Mouse (Mus musculus): ENCODE measurements around the gene Erc2. TPM values are rescaled to one million over a fixed set of nuclear protein-coding genes. Genes with fewer than 3 reads are reported as not detected.

The Erc2 gene
- total RNA-seq, 4 experiments from 2014 or later = 196 to 222 (median 210) TPM

DNA sequence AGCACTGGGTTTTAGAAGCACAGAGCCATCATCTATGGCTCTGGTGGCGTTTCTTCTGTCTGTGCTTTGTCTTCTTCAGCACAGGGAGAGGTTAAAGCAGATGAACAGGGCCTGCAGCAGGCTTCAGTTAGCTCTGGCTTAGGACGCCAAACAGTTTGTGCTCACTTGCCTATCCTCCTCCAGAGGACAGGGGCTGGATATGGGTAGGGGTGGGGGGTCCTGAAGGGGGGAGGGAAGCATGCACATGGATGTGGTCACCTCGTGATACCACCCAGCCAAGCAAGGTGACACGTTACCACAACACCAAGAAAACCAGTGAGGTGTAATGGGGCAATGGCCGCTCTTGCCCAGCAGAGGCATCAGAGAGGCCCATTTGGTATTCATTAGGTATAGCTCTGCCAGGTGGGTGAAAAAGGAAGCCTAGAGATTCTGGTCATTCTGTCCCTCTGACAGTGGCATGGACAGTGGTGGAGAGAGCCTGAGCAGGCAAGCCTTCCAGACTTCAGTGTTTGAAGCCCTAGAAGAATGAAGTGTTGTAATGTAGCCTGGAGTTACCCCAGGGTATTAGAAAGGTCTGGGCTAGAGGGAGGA, 543.5 kb downstream of the Erc2 start:
- DNase-seq (ENCODE audit: low spot score in 2 of 2) = no peak

- DNase-seq (ENCODE audit: low spot score in 2 of 2) = no peak
Observed at GRCm38 (mm10) chr14:28170711-28171110, 548.5 kb downstream of the Erc2 start.

- no peak for DNase-seq (ENCODE audit: low spot score in 2 of 2)
Observed at GRCm38 (mm10) chr14:28171364-28171763, 549.1 kb downstream of the Erc2 start.

DNA sequence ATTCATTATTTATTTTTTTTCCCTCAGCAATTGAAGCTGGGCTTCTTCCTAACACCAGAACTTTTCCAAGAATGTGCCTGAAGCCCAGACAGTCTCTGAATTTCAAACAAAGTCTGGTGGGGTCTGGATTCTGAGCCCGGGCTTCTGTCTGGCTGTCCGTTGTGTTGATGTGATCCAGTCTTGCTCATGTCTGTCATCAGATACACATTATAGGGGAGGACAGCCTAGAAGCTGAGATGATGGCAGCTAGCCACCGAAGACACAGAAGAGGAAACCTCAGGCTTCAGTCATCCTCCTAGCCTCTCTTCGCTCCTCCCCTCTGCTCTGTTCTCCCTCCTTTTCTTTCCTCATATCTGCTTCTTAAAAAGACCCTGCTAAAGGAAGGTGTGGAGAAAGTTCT, 551.5 kb downstream of the Erc2 start:
- no peak for DNase-seq (ENCODE audit: low spot score in 2 of 2)

- DNase-seq (ENCODE audit: low spot score in 2 of 2) = no peak
Observed at GRCm38 (mm10) chr14:28181070-28181825, 559.0 kb downstream of the Erc2 start.

DNA sequence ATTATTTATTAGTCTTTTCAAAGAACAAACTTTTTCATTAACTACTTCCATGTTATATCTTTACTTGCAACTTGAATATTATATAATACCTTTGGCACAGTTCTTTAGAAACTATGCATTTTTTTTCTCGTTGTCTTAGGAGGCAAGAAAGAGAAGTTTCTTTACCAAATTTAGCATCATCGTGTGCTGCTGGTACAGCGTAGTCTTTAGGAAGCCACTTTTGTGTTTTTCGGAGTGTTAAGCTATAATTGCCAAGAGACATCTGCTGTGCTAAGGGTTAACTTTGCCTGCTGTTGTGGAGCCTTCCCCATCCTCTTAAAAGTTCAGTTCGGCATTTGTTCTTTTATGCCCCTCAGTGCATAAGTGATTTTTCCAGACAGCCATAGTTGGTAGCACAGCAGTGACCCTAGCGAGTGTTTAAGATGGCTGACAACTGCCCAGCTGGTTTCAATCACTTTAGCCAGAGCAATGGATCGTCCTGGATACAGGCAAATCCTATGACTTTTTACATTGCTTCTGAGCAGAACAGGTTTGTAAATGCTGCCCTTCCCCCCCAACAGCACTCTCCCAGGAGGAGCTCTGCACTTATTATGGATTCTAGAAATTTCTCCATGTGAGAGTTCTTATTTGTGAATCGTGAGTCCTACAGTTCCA, 570.6 kb downstream of the Erc2 start:
- DNase-seq (ENCODE audit: low spot score in 2 of 2) = no peak

DNA sequence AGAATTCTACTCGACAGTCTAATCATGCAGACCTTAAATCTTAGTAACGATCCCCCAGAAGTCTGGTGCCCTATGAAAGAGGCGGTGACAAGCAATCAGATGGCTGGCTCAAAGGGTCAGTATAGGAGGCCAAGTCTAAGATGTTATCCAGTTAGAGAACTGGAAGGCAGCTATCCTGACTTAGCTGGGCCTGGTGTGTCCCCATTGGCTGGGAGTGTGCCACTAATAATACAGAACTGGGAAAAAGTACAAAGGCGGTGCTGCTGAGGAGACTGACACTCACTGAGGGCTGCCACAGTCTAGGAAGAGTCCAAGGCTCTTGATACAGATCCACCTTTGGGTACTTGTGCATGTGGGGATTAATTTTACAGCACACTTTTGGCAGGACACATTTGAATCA, 581.6 kb downstream of the Erc2 start:
- no peak for DNase-seq (ENCODE audit: low spot score in 2 of 2)

- DNase-seq (ENCODE audit: low spot score in 2 of 2) = no peak
Observed at GRCm38 (mm10) chr14:28206303-28206702, 584.1 kb downstream of the Erc2 start.

DNA sequence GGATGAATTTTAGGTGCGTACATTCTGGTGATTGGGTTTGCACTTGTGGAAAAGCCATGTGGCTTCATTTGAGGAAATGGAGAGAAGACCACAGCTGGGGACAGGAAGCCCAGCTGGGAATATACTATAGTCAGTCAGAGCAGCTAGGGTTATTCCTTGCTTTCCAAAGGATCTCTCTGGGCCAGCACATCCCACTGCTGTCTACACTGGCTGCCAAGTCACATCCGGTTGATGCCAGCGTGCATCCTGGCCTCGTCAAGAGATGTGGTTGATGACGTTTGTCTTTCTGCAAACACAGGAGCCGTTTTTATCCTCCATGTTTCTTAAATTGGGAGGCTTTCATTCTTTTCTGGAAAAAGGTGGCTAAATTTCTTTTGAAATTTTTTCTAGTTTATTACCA, 603.3 kb downstream of the Erc2 start:
- DNase-seq (ENCODE audit: low spot score in 2 of 2) = no peak

DNA sequence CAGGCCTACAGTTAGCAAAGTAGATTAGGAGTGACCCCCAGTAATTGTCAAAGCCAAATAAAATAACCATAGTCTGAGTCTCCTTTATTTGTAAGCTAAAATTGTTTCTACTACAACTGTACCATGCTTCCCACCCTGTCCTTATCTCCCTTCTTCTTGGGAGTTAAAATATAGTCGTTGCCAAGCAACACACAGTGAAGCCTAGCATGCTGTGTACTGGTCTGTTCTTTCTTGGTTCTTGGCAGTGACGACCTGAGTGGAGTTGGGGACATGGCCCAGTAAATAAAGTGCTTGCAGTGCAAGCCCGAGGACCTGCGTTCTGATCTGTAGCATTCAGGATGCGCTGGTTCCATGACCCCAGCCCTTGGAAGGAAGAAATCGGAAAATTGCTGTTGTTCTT, 608.3 kb downstream of the Erc2 start:
- DNase-seq (ENCODE audit: low spot score in 2 of 2) = no peak

DNA sequence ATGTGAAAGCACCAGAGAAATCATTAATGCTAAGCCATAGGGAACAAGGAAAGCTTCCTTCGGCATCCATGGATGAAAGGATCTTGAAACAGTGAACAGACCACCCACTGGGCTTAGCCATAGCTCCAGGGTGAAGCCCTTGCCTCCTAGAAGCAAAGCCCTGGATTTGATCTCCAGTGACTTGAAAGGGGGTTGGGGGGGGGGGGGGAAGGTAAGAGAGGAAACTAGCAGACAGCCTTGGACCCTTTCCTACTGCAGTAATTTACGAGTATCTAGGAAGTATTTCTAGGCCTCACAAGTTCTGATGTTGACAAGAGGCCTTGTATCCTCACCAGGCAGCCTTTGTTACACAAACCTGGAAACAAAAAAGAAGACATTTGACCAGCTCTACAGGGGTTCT, 609.0 kb downstream of the Erc2 start:
- no peak for DNase-seq (ENCODE audit: low spot score in 2 of 2)

- no peak for DNase-seq (ENCODE audit: low spot score in 2 of 2)
Observed at GRCm38 (mm10) chr14:28238336-28239048, 616.3 kb downstream of the Erc2 start.

DNA sequence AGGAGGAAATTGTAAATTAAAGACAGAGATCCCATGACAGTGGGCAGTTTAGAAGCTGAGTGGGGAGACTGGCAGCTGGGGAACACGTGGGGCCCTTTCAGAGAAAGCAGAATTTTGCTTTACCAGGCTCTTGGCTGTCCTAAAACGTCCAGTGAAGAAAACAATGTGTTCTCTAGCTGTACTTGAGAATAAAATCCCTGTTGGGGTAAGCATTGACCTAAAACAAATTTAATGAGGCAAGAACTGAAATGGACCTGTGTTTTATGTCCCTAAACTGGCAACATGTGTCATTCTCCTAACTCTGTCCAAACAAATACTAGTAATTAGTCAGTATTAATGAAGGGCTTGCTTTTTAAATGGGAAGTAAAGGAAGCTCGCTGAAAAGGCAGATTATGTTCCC, 617.9 kb downstream of the Erc2 start:
- no peak for DNase-seq (ENCODE audit: low spot score in 2 of 2)

GRCm38 (mm10) chr14:28242743-28243142, 620.5 kb downstream of the Erc2 start:
- DNase-seq (ENCODE audit: low spot score in 2 of 2) = no peak

- DNase-seq (ENCODE audit: low spot score in 2 of 2) = no peak
Observed at GRCm38 (mm10) chr14:28243474-28243873, 621.2 kb downstream of the Erc2 start.

DNA sequence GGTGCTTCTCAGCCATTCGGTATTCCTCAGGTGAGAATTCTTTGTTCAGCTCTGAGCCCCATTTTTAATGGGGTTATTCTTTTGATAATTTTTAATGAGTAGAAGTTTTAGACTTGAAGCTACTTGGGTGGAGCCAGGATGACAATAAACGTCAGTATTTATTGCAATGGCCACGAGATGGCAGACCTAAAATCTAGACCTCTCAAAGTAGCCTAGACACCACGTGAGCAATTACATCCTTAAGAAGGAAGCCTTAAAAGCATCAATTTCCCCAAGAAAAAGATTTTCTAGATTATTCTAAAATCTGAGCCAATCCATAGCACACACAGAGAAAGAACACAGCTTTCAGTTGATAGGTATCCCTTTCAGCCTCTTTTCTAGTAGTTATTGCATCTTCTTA, 640.5 kb downstream of the Erc2 start:
- DNase-seq (ENCODE audit: low spot score in 2 of 2) = no peak

DNA sequence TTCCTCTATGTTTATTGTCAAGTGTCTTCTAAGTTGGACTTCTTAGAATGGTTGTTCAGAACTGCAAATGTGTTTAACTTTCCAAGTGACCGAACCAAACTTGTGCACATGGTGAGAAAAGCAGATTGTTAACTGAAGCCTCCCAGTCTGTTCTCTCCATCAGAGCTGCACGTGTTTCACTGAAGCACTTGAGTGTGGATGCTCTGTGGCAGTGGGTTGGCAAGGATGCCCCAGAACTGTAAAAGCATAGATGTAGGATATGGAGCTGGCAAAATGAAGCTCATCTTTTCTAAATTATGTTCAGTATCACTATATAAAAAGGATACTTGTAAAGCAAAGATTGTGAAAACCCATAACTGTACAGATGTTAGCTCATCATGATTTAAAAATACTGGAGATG, 645.1 kb downstream of the Erc2 start:
- no peak for DNase-seq (ENCODE audit: low spot score in 2 of 2)

GRCm38 (mm10) chr14:28271846-28272245, 649.6 kb downstream of the Erc2 start:
- DNase-seq (ENCODE audit: low spot score in 2 of 2) = no peak

GRCm38 (mm10) chr14:28273669-28274068, 651.4 kb downstream of the Erc2 start:
- no peak for DNase-seq (ENCODE audit: low spot score in 2 of 2)

DNA sequence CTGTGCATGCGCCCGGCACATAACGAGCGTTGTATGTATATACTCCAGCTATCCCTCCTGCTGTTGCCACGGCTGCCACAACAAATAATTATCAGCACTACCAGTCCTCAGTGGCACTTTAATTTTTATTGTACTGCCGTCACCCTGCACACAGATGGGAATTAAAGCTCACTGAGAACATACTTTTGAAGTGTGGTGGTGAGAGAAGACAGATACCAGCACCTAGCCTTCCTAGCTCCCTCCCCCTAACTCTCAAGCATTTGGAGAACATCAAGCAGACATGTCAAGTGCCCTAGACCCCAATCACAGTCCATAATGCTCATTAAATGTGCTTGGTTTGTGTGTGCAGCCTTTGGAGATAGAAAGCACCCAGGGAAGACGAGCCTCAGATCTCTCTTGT, 652.6 kb downstream of the Erc2 start:
- no peak for DNase-seq (ENCODE audit: low spot score in 2 of 2)

DNA sequence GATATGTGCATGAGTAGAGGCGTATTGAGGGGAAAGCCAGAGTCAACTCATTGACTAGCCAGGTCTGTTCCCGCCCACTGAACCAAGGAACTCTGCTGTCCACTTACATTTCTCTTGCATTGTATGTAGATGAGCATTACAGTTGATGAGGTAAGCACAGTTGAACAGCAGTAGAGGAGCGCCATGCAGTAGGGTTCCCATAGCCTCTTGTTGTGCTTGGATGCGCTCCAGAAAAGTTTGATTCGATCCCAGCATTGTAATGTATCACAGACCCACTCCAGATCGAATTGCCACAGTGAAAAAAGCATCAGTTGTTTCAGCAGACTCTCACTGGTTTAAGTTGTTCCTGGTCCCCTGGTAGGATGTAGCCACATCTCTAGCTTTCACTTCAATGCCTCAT, 656.7 kb downstream of the Erc2 start:
- DNase-seq (ENCODE audit: low spot score in 2 of 2) = no peak

- DNase-seq (ENCODE audit: low spot score in 2 of 2) = no peak
Observed at GRCm38 (mm10) chr14:28280376-28280775, 658.1 kb downstream of the Erc2 start.

Data from layer of hippocampus, adult 8-10 months (tissue).